Mouse (Mus musculus) stomach, embryonic 14.5 days (tissue): ENCODE data around the gene Eya2. TPM values are rescaled to one million over a fixed set of nuclear protein-coding genes. Genes with fewer than 3 reads are reported as not detected.
A peak's percentile ranks its signal among the peaks of the same experiment; 100 is the strongest.

Experiments
- ATAC-seq: fragments of 200-750 bp; cut with Nextera tagmentation; 2 replicates; pipeline ENCODE4 v1.8.0; 2017; ENCODE audit warnings: low read depth, moderate TSS enrichment; ENCODE audit not compliant: insufficient number of reproducible peaks, insufficient read depth, low FRiP score
- H3K27ac ChIP-seq: fragments of 300-500 bp; sonication (generic); 2 replicates; pipeline ENCODE4 v1.5.1; 2014; ENCODE audit warnings: mild to moderate bottlenecking, low read length, moderate library complexity, mixed read lengths
- H3K27me3 ChIP-seq: fragments of 300-500 bp; sonication (generic); 2 replicates; pipeline ENCODE4 v1.6.1; 2014; ENCODE audit warnings: low read length, control low read depth, mixed read lengths; ENCODE audit not compliant: control insufficient read depth, insufficient read depth
- H3K36me3 ChIP-seq: fragments of 300-500 bp; sonication (generic); 2 replicates; pipeline ENCODE4 v1.6.1; 2014; ENCODE audit warnings: mild to moderate bottlenecking, control low read depth, low read length, moderate library complexity, mixed read lengths; ENCODE audit not compliant: control insufficient read depth, insufficient read depth
- H3K4me1 ChIP-seq: fragments of 300-500 bp; sonication (generic); 2 replicates; pipeline ENCODE4 v1.6.1; 2014; ENCODE audit warnings: low read length, control low read depth, mixed read lengths; ENCODE audit not compliant: control insufficient read depth, insufficient read depth
- H3K4me2 ChIP-seq: fragments of 300-500 bp; sonication (generic); replicated peaks from 2 replicates; pipeline ENCODE4 v1.6.1; 2014; ENCODE audit warnings: low read depth, low read length, control low read depth
- H3K4me3 ChIP-seq: fragments of 300-500 bp; sonication (generic); 2 replicates; pipeline ENCODE4 v1.5.1; 2014; ENCODE audit warnings: low read depth, low read length, control low read depth
- H3K9ac ChIP-seq: fragments of 300-500 bp; sonication (generic); replicated peaks from 2 replicates; pipeline ENCODE4 v1.6.1; 2014; ENCODE audit warnings: low read depth, mild to moderate bottlenecking, control low read depth, low read length, moderate library complexity, mixed read lengths
- H3K9me3 ChIP-seq: fragments of 300-500 bp; sonication (generic); 2 replicates; pipeline ENCODE4 v1.6.1; 2016; ENCODE audit warnings: low read depth, low read length, control low read depth; ENCODE audit not compliant: control insufficient read depth
- WGBS: fragments of 180-500 bp; shearing (Covaris S2); extraction: QIAGEN DNeasy Blood & Tissue Kit; methylation state at CpG from one replicate; pipeline ENCODE4 v1.1.7; 2014; 5-methylcytosine and 5-hydroxymethylcytosine counted together
- polyA plus RNA-seq: library from polyadenylated mRNA; unstranded; fragments of >200 nt; fragmentation: Nextera tagmentation; extraction: Ambion mirVana; gene quantifications from 2 replicates; pipeline ENCODE4 v1.2.1, GENCODE M21; 2014

Eya2 gene
- polyA plus RNA-seq, 1 experiment from 2014 or later = 15.4 TPM

GRCm38 (mm10) chr2:165758534-165758933 lies 163.7 kb downstream of the Eya2 start:
- 10% methylated on average over 5 of the region's 5 CpGs for WGBS
- Histone ChIP-seq H3K9ac (no peak overlapping the region), H3K4me3 (no peak overlapping the region), H3K4me1 (no peaks in the 10 kb centered on the region), H3K27me3 (no peaks in the 10 kb centered on the region), H3K9me3 (no peaks in the 10 kb centered on the region), H3K36me3 (no peaks in the 10 kb centered on the region), H3K4me2 (no peak overlapping the region), H3K27ac (no peak overlapping the region)
- ATAC-seq = no peak

GRCm38 (mm10) chr2:165759421-165759985 lies 164.7 kb downstream of the Eya2 start:
- Histone ChIP-seq H3K27ac (no peak overlapping the region), H3K27me3 (no peaks in the 10 kb centered on the region), H3K9me3 (no peaks in the 10 kb centered on the region), H3K4me2 (no peak overlapping the region), H3K9ac (no peak overlapping the region), H3K36me3 (no peaks in the 10 kb centered on the region), H3K4me1 (no peaks in the 10 kb centered on the region), H3K4me3 (no peak overlapping the region)
- 86% methylated on average over 13 of the region's 13 CpGs for WGBS
- no peak for ATAC-seq

DNA sequence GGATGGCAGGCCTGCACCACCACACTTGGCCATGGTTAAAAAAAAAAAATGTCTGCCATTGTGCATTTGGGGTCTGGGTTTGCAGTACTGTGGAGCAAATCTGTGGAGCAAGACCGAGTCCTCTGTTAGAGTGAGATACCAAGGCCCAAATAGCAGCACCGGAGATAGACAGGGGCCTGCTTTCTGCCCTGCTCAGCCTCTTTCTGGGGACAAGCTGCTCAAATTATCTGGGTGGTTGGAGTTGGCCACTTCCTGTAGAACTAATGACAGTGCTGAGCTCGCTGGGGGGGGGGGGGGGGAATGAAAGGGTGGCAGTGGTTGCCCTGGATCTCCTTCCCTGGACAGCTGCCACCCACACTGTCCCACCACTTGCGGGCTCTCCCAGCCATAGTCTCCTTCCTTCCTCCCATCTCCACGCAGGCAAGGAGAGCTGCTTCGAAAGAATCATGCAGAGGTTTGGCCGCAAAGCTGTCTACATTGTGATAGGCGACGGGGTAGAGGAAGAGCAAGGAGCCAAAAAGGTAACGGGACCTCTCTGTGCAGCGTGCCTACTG lies 174.1 kb downstream of the Eya2 start:
- Histone ChIP-seq H3K4me3 (no peak overlapping the region), H3K9ac (no peak overlapping the region), H3K4me2 (no peak overlapping the region), H3K36me3 (no peaks in the 10 kb centered on the region), H3K9me3 (no peaks in the 10 kb centered on the region), H3K27me3 (no peaks in the 10 kb centered on the region), H3K4me1 (0 out of 2 replicates have a peak, but pooled peaks cover 2% of the 10 kb centered on the region), H3K27ac (no peak overlapping the region)
- 52% methylated on average over 11 of the region's 11 CpGs for WGBS
- no peak for ATAC-seq

DNA sequence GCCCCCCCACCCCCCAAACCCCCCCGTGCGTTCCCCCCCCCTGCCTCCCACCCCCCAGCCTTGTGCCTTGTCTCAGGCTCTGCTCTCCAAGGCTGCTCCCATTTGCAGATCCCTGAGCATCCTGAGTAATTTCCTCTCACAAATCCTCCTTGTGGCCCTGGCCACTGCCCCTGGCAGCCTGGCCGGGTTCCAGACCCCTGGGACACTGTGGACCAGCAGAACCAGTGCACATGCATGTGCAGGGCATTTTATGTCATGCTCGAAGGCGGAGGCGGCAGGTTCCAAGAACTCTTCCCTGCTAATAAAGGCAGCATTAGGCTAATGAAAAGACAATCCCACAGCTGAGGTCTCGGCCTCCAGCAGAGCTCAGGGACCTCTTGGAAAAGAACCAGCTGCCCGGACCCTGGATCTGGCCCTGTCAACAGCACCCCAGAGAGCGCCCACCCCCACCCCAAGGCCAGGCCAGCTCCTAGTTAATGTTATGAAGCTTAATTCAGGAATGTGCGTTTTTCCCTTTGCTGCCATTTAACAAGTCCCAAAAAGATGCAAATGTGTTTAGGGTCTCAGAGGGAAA lies 174.6 kb downstream of the Eya2 start:
- H3K27me3 ChIP-seq = no peaks in the 10 kb centered on the region
- H3K9ac ChIP-seq = no peak overlapping the region
- 59% methylated on average over 10 of the region's 10 CpGs for WGBS
- no peaks in the 10 kb centered on the region for H3K9me3 ChIP-seq
- no peak overlapping the region for H3K4me2 ChIP-seq
- no peak overlapping the region for H3K4me3 ChIP-seq
- H3K27ac ChIP-seq = no peak overlapping the region
- no peaks in the 10 kb centered on the region for H3K36me3 ChIP-seq
- H3K4me1 ChIP-seq = 0 out of 2 replicates have a peak, but pooled peaks cover 2% of the 10 kb centered on the region
- no peak for ATAC-seq

GRCm38 (mm10) chr2:165778927-165779326 lies 184.1 kb downstream of the Eya2 start:
- peak; percentile 38; the same call in 1 of the 2 replicates for ATAC-seq
- Histone ChIP-seq H3K4me3 (no peak overlapping the region), H3K27ac (no peak overlapping the region), H3K9me3 (no peaks in the 10 kb centered on the region), H3K27me3 (no peaks in the 10 kb centered on the region), H3K4me2 (no peak overlapping the region), H3K4me1 (no peaks in the 10 kb centered on the region), H3K36me3 (peaks cover 18% of the 10 kb centered on the region; the same call in 1 of the 2 replicates), H3K9ac (no peak overlapping the region)
- WGBS = 23% methylated on average over 6 of the region's 6 CpGs

- Histone ChIP-seq H3K9me3 (no peaks in the 10 kb centered on the region), H3K4me1 (no peaks in the 10 kb centered on the region), H3K36me3 (peaks cover 45% of the 10 kb centered on the region), H3K27ac (no peak overlapping the region), H3K4me3 (no peak overlapping the region), H3K9ac (no peak overlapping the region), H3K27me3 (no peaks in the 10 kb centered on the region), H3K4me2 (no peak overlapping the region)
- WGBS = 40% methylated on average over 5 of the region's 5 CpGs
- no peak for ATAC-seq
Measured at GRCm38 (mm10) chr2:165782324-165782723, 187.5 kb downstream of the Eya2 start.

DNA sequence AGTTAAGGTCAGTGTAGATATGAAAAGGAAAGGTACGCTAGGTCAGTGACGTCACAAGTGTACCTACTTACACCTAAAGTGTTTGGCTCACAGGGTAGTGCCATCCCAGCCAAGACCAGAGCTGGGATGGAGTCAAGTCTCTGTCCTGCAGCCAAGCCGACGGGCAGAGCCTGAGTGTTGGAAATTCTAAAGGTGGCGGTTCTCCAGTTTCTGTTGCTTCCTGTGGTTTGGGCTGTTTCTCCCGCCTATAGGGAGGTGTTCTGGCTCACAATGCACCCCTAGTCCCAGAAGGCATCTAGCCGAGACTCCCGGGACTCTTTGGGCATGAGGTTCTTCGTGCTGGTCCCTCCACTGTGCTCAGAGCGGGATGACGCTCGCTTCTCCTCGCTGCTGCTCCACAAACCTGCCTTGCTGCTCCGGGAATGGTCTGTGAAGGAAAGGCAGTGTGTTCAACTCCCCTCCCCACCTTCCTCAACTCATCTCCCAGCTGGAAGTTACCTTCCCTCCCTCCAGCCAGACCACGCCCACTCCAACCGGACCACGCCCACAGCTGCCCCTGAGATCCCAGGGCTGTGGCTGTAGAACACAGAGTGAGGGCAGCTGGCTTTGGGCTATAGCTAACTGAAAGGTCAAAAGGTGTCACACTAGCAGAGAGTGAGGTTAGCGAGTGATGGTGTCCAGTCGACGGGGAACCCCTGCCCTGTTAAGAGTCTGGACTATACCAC lies 190.6 kb downstream of the Eya2 start:
- no peaks in the 10 kb centered on the region for H3K4me1 ChIP-seq
- H3K27ac ChIP-seq = no peak overlapping the region
- ATAC-seq = no peak
- no peak overlapping the region for H3K4me3 ChIP-seq
- H3K9ac ChIP-seq = no peak overlapping the region
- no peak overlapping the region for H3K4me2 ChIP-seq
- H3K27me3 ChIP-seq = no peaks in the 10 kb centered on the region
- H3K9me3 ChIP-seq = no peaks in the 10 kb centered on the region
- peaks cover 60% of the 10 kb centered on the region for H3K36me3 ChIP-seq
- 83% methylated on average over 20 of the region's 20 CpGs for WGBS

GRCm38 (mm10) chr2:165786467-165786866 lies 191.6 kb downstream of the Eya2 start:
- no peak for ATAC-seq
- Histone ChIP-seq H3K9me3 (no peaks in the 10 kb centered on the region), H3K27ac (no peak overlapping the region), H3K4me2 (no peak overlapping the region), H3K9ac (no peak overlapping the region), H3K4me1 (no peaks in the 10 kb centered on the region), H3K27me3 (no peaks in the 10 kb centered on the region), H3K36me3 (peaks cover 65% of the 10 kb centered on the region), H3K4me3 (no peak overlapping the region)
- 88% methylated on average over 1 of the region's 1 CpGs for WGBS
